Mouse (Mus musculus) frontal cortex, postnatal 36 days (tissue): ENCODE measurements at regions not wholly inside any gene's neighbourhood (a gene's known extent, or its start where the extent isn't known, plus 50 kb on each side); places are given as distances from the start of the nearest gene placed in this dataset.

Source experiments
- DNase-seq, 2 experiments: peaks; one replicate each; pipeline ENCODE4 v3.0.0; 2022; ENCODE audit warnings: low spot score in 2 of 2

GRCm38 (mm10) chr1:177568056-177568816, 126.1 kb downstream of the Zbtb18 start:
- no peak for DNase-seq

- no peak for DNase-seq
Observed at GRCm38 (mm10) chr1:177569572-177569971, 127.4 kb downstream of the Zbtb18 start.

GRCm38 (mm10) chr1:177573017-177573725, 131.0 kb downstream of the Zbtb18 start:
- peak; percentile 78 to 91 for DNase-seq

- DNase-seq: peak in 1 of 2 experiments; percentile 37
Observed at GRCm38 (mm10) chr1:177573781-177574180, 131.6 kb downstream of the Zbtb18 start.

GRCm38 (mm10) chr1:177574312-177574711, 132.2 kb downstream of the Zbtb18 start:
- no peak for DNase-seq

- DNase-seq: no peak
Observed at GRCm38 (mm10) chr1:177584302-177584886, 142.2 kb downstream of the Zbtb18 start.

GRCm38 (mm10) chr1:177585320-177585719, 143.2 kb downstream of the Zbtb18 start:
- no peak for DNase-seq

- DNase-seq: no peak
Observed at GRCm38 (mm10) chr1:177589034-177589433, 140.6 kb upstream of the 1700016C15Rik start.

- no peak for DNase-seq
Observed at GRCm38 (mm10) chr1:177589656-177590055, 140.0 kb upstream of the 1700016C15Rik start.

GRCm38 (mm10) chr1:177591742-177592141, 137.9 kb upstream of the 1700016C15Rik start:
- DNase-seq: no peak

- DNase-seq: no peak
Observed at GRCm38 (mm10) chr1:177592337-177592736, 137.3 kb upstream of the 1700016C15Rik start.

- no peak for DNase-seq
Observed at GRCm38 (mm10) chr1:177594341-177594740, 135.3 kb upstream of the 1700016C15Rik start.

- DNase-seq: no peak
Observed at GRCm38 (mm10) chr1:177595326-177595914, 134.2 kb upstream of the 1700016C15Rik start.

- no peak for DNase-seq
Observed at GRCm38 (mm10) chr1:177597036-177597435, 132.6 kb upstream of the 1700016C15Rik start.

- DNase-seq: no peak
Observed at GRCm38 (mm10) chr1:177605353-177605969, 124.2 kb upstream of the 1700016C15Rik start.

GRCm38 (mm10) chr1:177607565-177607964, 122.0 kb upstream of the 1700016C15Rik start:
- DNase-seq: no peak

GRCm38 (mm10) chr1:177608551-177609020, 121.0 kb upstream of the 1700016C15Rik start:
- DNase-seq: no peak

- DNase-seq: no peak
Observed at GRCm38 (mm10) chr1:177609226-177609625, 120.4 kb upstream of the 1700016C15Rik start.

GRCm38 (mm10) chr1:177609683-177610082, 119.9 kb upstream of the 1700016C15Rik start:
- no peak for DNase-seq

- no peak for DNase-seq
Observed at GRCm38 (mm10) chr1:177610156-177610555, 119.5 kb upstream of the 1700016C15Rik start.

GRCm38 (mm10) chr1:177612546-177612945, 117.1 kb upstream of the 1700016C15Rik start:
- DNase-seq: no peak

GRCm38 (mm10) chr1:177615609-177616008, 114.0 kb upstream of the 1700016C15Rik start:
- no peak for DNase-seq
